Mouse (Mus musculus) forebrain, embryonic 16.5 days (tissue): ENCODE data around the gene Gsg1l. TPM values are rescaled to one million over a fixed set of nuclear protein-coding genes. Genes with fewer than 3 reads are reported as not detected.

Experiments
- ATAC-seq: fragments of 200-750 bp; cut with Nextera tagmentation; 2 replicates; pipeline ENCODE4 v1.8.0; 2017; ENCODE audit warnings: mild to moderate bottlenecking, moderate library complexity
- H3K27ac ChIP-seq: fragments of 300-500 bp; sonication (generic); 2 replicates; pipeline ENCODE4 v1.5.1; 2014; ENCODE audit warnings: low read length, control low read depth
- H3K27me3 ChIP-seq: fragments of 300-500 bp; sonication (generic); replicated peaks from 2 replicates; pipeline ENCODE4 v1.6.1; 2014; ENCODE audit warnings: low read length; ENCODE audit not compliant: control insufficient read depth, insufficient read depth
- H3K36me3 ChIP-seq: fragments of 300-500 bp; sonication (generic); 2 replicates; pipeline ENCODE4 v1.6.1; 2014; ENCODE audit not compliant: control insufficient read depth, insufficient read depth
- H3K4me1 ChIP-seq: fragments of 300-500 bp; sonication (generic); replicated peaks from 2 replicates; pipeline ENCODE4 v1.6.1; 2014; ENCODE audit warnings: low read length; ENCODE audit not compliant: control insufficient read depth, insufficient read depth
- H3K4me2 ChIP-seq: fragments of 300-500 bp; sonication (generic); 2 replicates; pipeline ENCODE4 v1.6.1; 2014; ENCODE audit warnings: mild to moderate bottlenecking, low read length, control low read depth
- H3K4me3 ChIP-seq: fragments of 300-500 bp; sonication (generic); replicated peaks from 2 replicates; pipeline ENCODE4 v1.5.1; 2014; ENCODE audit warnings: mild to moderate bottlenecking, low read length, control low read depth
- H3K9ac ChIP-seq: fragments of 300-500 bp; sonication (generic); replicated peaks from 2 replicates; pipeline ENCODE4 v1.6.1; 2014; ENCODE audit warnings: low read depth, low read length, control low read depth
- H3K9me3 ChIP-seq: fragments of 300-500 bp; sonication (generic); 2 replicates; pipeline ENCODE4 v1.6.1; 2016; ENCODE audit warnings: low read length; ENCODE audit not compliant: control insufficient read depth
- WGBS: fragments of 180-500 bp; shearing (Covaris S2); extraction: QIAGEN DNeasy Blood & Tissue Kit; methylation state at CpG from one replicate; pipeline ENCODE4 v1.1.7; 2014; 5-methylcytosine and 5-hydroxymethylcytosine counted together
- polyA plus RNA-seq: library from polyadenylated mRNA; unstranded; fragments of >200 nt; fragmentation: Nextera tagmentation; extraction: Ambion mirVana; gene quantifications from 2 replicates; pipeline ENCODE4 v1.2.1, GENCODE M21; 2015

Gene Gsg1l
- polyA plus RNA-seq, 1 experiment from 2014 or later = 6.1 TPM

- Histone ChIP-seq H3K27ac (no peak overlapping the region), H3K4me1 (peaks cover 10% of the 10 kb centered on the region), H3K4me3 (no peak overlapping the region), H3K27me3 (no peaks in the 10 kb centered on the region), H3K9me3 (no peaks in the 10 kb centered on the region), H3K9ac (no peak overlapping the region), H3K36me3 (no peaks in the 10 kb centered on the region), H3K4me2 (no peak overlapping the region)
- WGBS = 80% methylated on average over 2 of the region's 2 CpGs
- no peak for ATAC-seq
Measured at GRCm38 (mm10) chr7:125883232-125883631, 199.0 kb downstream of the Gsg1l start.

GRCm38 (mm10) chr7:125878040-125878439, 204.2 kb downstream of the Gsg1l start:
- no peak overlapping the region for H3K4me2 ChIP-seq
- ATAC-seq = no peak
- no peaks in the 10 kb centered on the region for H3K4me1 ChIP-seq
- 81% methylated on average over 4 of the region's 4 CpGs for WGBS
- no peaks in the 10 kb centered on the region for H3K9me3 ChIP-seq
- H3K27ac ChIP-seq = no peak overlapping the region
- no peaks in the 10 kb centered on the region for H3K36me3 ChIP-seq
- H3K9ac ChIP-seq = no peak overlapping the region
- no peaks in the 10 kb centered on the region for H3K27me3 ChIP-seq
- no peak overlapping the region for H3K4me3 ChIP-seq

- no peaks in the 10 kb centered on the region for H3K36me3 ChIP-seq
- ATAC-seq = no peak
- H3K27ac ChIP-seq = no peak overlapping the region
- no peak overlapping the region for H3K4me3 ChIP-seq
- no peaks in the 10 kb centered on the region for H3K27me3 ChIP-seq
- H3K4me1 ChIP-seq = peaks cover 16% of the 10 kb centered on the region
- no peak overlapping the region for H3K4me2 ChIP-seq
- H3K9ac ChIP-seq = no peak overlapping the region
- WGBS = 88% methylated on average over 6 of the region's 6 CpGs
- no peaks in the 10 kb centered on the region for H3K9me3 ChIP-seq
Measured at GRCm38 (mm10) chr7:125873971-125874495, 208.2 kb downstream of the Gsg1l start.

GRCm38 (mm10) chr7:125872874-125873273, 209.3 kb downstream of the Gsg1l start:
- no peak overlapping the region for H3K27ac ChIP-seq
- H3K9me3 ChIP-seq = no peaks in the 10 kb centered on the region
- H3K27me3 ChIP-seq = no peaks in the 10 kb centered on the region
- H3K4me1 ChIP-seq = peaks cover 16% of the 10 kb centered on the region
- H3K36me3 ChIP-seq = no peaks in the 10 kb centered on the region
- H3K9ac ChIP-seq = no peak overlapping the region
- H3K4me2 ChIP-seq = no peak overlapping the region
- H3K4me3 ChIP-seq = no peak overlapping the region
- WGBS = 92% methylated on average over 3 of the region's 3 CpGs
- ATAC-seq = no peak

- H3K36me3 ChIP-seq = no peaks in the 10 kb centered on the region
- H3K9me3 ChIP-seq = no peaks in the 10 kb centered on the region
- 39% methylated on average over 6 of the region's 6 CpGs for WGBS
- H3K9ac ChIP-seq = no peak overlapping the region
- H3K27ac ChIP-seq = no peak overlapping the region; the same call in 1 of the 2 replicates
- peaks cover 16% of the 10 kb centered on the region for H3K4me1 ChIP-seq
- H3K27me3 ChIP-seq = no peaks in the 10 kb centered on the region
- no peak overlapping the region for H3K4me3 ChIP-seq
- ATAC-seq = no peak
- no peak overlapping the region for H3K4me2 ChIP-seq
Measured at GRCm38 (mm10) chr7:125872202-125872580, 210.0 kb downstream of the Gsg1l start.

- Histone ChIP-seq H3K36me3 (no peaks in the 10 kb centered on the region), H3K4me1 (peaks cover 16% of the 10 kb centered on the region), H3K4me3 (no peak overlapping the region), H3K4me2 (no peak overlapping the region), H3K27ac (peak overlapping the region; percentile 49), H3K9ac (no peak overlapping the region), H3K9me3 (no peaks in the 10 kb centered on the region), H3K27me3 (no peaks in the 10 kb centered on the region)
- peak; percentile 83 for ATAC-seq
- WGBS = 13% methylated on average over 12 of the region's 12 CpGs
Measured at GRCm38 (mm10) chr7:125871404-125872201, 210.6 kb downstream of the Gsg1l start.

- ATAC-seq = no peak
- peaks cover 16% of the 10 kb centered on the region for H3K4me1 ChIP-seq
Measured at GRCm38 (mm10) chr7:125868570-125868969, 213.6 kb downstream of the Gsg1l start.

GRCm38 (mm10) chr7:125865234-125865633, 217.0 kb downstream of the Gsg1l start:
- H3K27me3 ChIP-seq = no peaks in the 10 kb centered on the region
- no peak overlapping the region for H3K9ac ChIP-seq
- WGBS = 79% methylated on average over 11 of the region's 11 CpGs
- no peaks in the 10 kb centered on the region for H3K9me3 ChIP-seq
- H3K36me3 ChIP-seq = no peaks in the 10 kb centered on the region
- no peak overlapping the region for H3K4me2 ChIP-seq
- H3K4me1 ChIP-seq = no peaks in the 10 kb centered on the region
- no peak overlapping the region for H3K27ac ChIP-seq
- H3K4me3 ChIP-seq = no peak overlapping the region
- ATAC-seq = no peak

More at GRCm38 (mm10) chr7:125868570-125868969, 213.6 kb downstream of the Gsg1l start:
- H3K9ac ChIP-seq = no peak overlapping the region
- WGBS = 83% methylated on average over 3 of the region's 3 CpGs
- no peaks in the 10 kb centered on the region for H3K27me3 ChIP-seq
- H3K36me3 ChIP-seq = no peaks in the 10 kb centered on the region
- no peak overlapping the region for H3K4me3 ChIP-seq
- H3K9me3 ChIP-seq = no peaks in the 10 kb centered on the region
- no peak overlapping the region for H3K4me2 ChIP-seq
- no peak overlapping the region for H3K27ac ChIP-seq

GRCm38 (mm10) chr7:125864026-125864425, 218.2 kb downstream of the Gsg1l start:
- no peak for ATAC-seq
- Histone ChIP-seq H3K27ac (no peak overlapping the region), H3K4me1 (no peaks in the 10 kb centered on the region), H3K4me2 (no peak overlapping the region), H3K27me3 (no peaks in the 10 kb centered on the region), H3K9me3 (no peaks in the 10 kb centered on the region), H3K36me3 (no peaks in the 10 kb centered on the region), H3K9ac (no peak overlapping the region), H3K4me3 (no peak overlapping the region)
- 86% methylated on average over 1 of the region's 1 CpGs for WGBS
